Mouse (Mus musculus) midbrain, embryonic 14.5 days (tissue): Measurements from ENCODE around the gene Gm12800. TPM values are rescaled to one million over a fixed set of nuclear protein-coding genes. Genes with fewer than 3 reads are reported as not detected.

Source experiments
- polyA plus RNA-seq: library from polyadenylated mRNA; unstranded; fragments of >200 nt; fragmentation: Nextera tagmentation; extraction: Ambion mirVana; gene quantifications from 2 replicates; pipeline ENCODE4 v1.2.1, GENCODE M21; 2014

Gene Gm12800
- polyA plus RNA-seq, 1 experiment from 2014 or later = not detected

Other genes with a start within 250 kb of the Gm12800 start
- 0.13 and 3.7 TPM in 2 replicates for gene Lepr, start 191.7 kb upstream of the Gm12800 start, polyA plus RNA-seq
- gene B020004J07Rik, start 65.1 kb upstream of the Gm12800 start, polyA plus RNA-seq = not detected in 2 replicates
- not detected in 2 replicates for gene C130073F10Rik, start 15.3 kb upstream of the Gm12800 start, polyA plus RNA-seq
- not detected in 2 replicates for gene Gm12794, start 31.3 kb downstream of the Gm12800 start, polyA plus RNA-seq
- gene Gm12790, start 71.9 kb downstream of the Gm12800 start, polyA plus RNA-seq = not detected in 2 replicates
- not detected in 2 replicates for gene Gm12789, start 77.5 kb downstream of the Gm12800 start, polyA plus RNA-seq
- 49.4 and 49.8 TPM in 2 replicates for gene Pde4b, start 178.4 kb downstream of the Gm12800 start, polyA plus RNA-seq